Mouse (Mus musculus): Measurements from ENCODE around the gene Lgals2.

GRCm38 (mm10) chr15:78898507-78899001 is 43.2 kb upstream of the Lgals2 start:
- no peak for TF ChIP-seq CTCF (IDR thresholded peaks at IDR 0.05; ENCODE audit: low read depth)
- TF ChIP-seq EP300 (IDR thresholded peaks at IDR 0.05; ENCODE audit: low read depth): peak; percentile 16; the same call in 1 of the 2 replicates
